Mouse (Mus musculus) embryonic facial prominence, embryonic 11.5 days (tissue): Measurements from ENCODE around the gene Pmf1. TPM values are rescaled to one million over a fixed set of nuclear protein-coding genes. Genes with fewer than 3 reads are reported as not detected.

Experiments
- ATAC-seq: fragments of 200-750 bp; cut with Nextera tagmentation; replicated peaks from 2 replicates; pipeline ENCODE4 v1.8.0; 2017; ENCODE audit warnings: low read depth; ENCODE audit not compliant: insufficient number of reproducible peaks, low FRiP score, low TSS enrichment
- DNase-seq: peaks from one replicate; pipeline ENCODE4 v3.0.0-alpha.2; 2015; ENCODE audit warnings: low spot score
- H3K27ac ChIP-seq: fragments of 300-500 bp; sonication (generic); replicated peaks from 2 replicates; pipeline ENCODE4 v1.5.1; 2014; ENCODE audit warnings: mild to moderate bottlenecking, low read depth, low read length, control low read depth
- H3K27me3 ChIP-seq: fragments of 300-500 bp; sonication (generic); 2 replicates; pipeline ENCODE4 v1.6.1; 2014; ENCODE audit warnings: mild to moderate bottlenecking, low read length, moderate library complexity, mixed read lengths; ENCODE audit not compliant: control insufficient read depth, insufficient read depth
- H3K36me3 ChIP-seq: fragments of 300-500 bp; sonication (generic); replicated peaks from 2 replicates; pipeline ENCODE4 v1.6.1; 2014; ENCODE audit warnings: low read depth, mild to moderate bottlenecking, low read length, moderate library complexity, mixed read lengths; ENCODE audit not compliant: control insufficient read depth, insufficient read depth
- H3K4me1 ChIP-seq: fragments of 300-500 bp; sonication (generic); 2 replicates; pipeline ENCODE4 v1.6.1; 2014; ENCODE audit warnings: low read length, mixed read lengths; ENCODE audit not compliant: control insufficient read depth, insufficient read depth
- H3K4me2 ChIP-seq: fragments of 300-500 bp; sonication (generic); 2 replicates; pipeline ENCODE4 v1.6.1; 2014; ENCODE audit warnings: low read depth, mild to moderate bottlenecking, control low read depth, low read length, moderate library complexity
- H3K4me3 ChIP-seq: fragments of 300-500 bp; sonication (generic); 2 replicates; pipeline ENCODE4 v1.5.1; 2014; ENCODE audit warnings: low read depth, low read length, control low read depth
- H3K9ac ChIP-seq: fragments of 300-500 bp; sonication (generic); replicated peaks from 2 replicates; pipeline ENCODE4 v1.6.1; 2014; ENCODE audit warnings: mild to moderate bottlenecking, control low read depth, low read length
- H3K9me3 ChIP-seq: fragments of 300-500 bp; sonication (generic); replicated peaks from 2 replicates; pipeline ENCODE4 v1.6.1; 2016; ENCODE audit warnings: mild to moderate bottlenecking, low read length, inconsistent platforms, mixed read lengths; ENCODE audit not compliant: control insufficient read depth
- WGBS: fragments of 180-500 bp; shearing (Covaris S2); extraction: QIAGEN DNeasy Blood & Tissue Kit; methylation state at CpG from one replicate; pipeline ENCODE4 v1.1.7; 2014; 5-methylcytosine and 5-hydroxymethylcytosine counted together
- microRNA-seq: library from miRNA; unstranded; fragments of <30 nt; microRNA quantifications from one replicate; pipeline ENCODE4, GENCODE M21; 2016; ENCODE audit warnings: borderline number of aligned reads
- polyA plus RNA-seq: library from polyadenylated mRNA; unstranded; fragments of >200 nt; fragmentation: Nextera tagmentation; extraction: Ambion mirVana; gene quantifications from 2 replicates; pipeline ENCODE4 v1.2.1, GENCODE M21; 2014

The Pmf1 gene
- polyA plus RNA-seq, 1 experiment from 2014 or later: 157 TPM

- ATAC-seq (no peak), DNase-seq (no peak)
- no peak overlapping the region for H3K4me3 ChIP-seq
- H3K9me3 ChIP-seq: no peaks in the 10 kb centered on the region
- no peak overlapping the region for H3K4me2 ChIP-seq
- WGBS: 92% methylated on average over 8 of the region's 8 CpGs
- no peak overlapping the region for H3K9ac ChIP-seq
- no peaks in the 10 kb centered on the region for H3K4me1 ChIP-seq
- H3K27me3 ChIP-seq: no peaks in the 10 kb centered on the region
- H3K27ac ChIP-seq: no peak overlapping the region
- H3K36me3 ChIP-seq: peaks cover 39% of the 10 kb centered on the region
These were observed 55.5 kb downstream of the Pmf1 start for GRCm38 (mm10) chr3:88354396-88355165.

- Histone ChIP-seq H3K27ac (no peak overlapping the region), H3K36me3 (peaks cover 30% of the 10 kb centered on the region), H3K9ac (no peak overlapping the region), H3K4me1 (no peaks in the 10 kb centered on the region), H3K9me3 (no peaks in the 10 kb centered on the region), H3K4me3 (no peak overlapping the region), H3K4me2 (no peak overlapping the region), H3K27me3 (no peaks in the 10 kb centered on the region)
- DNase-seq (no peak), ATAC-seq (no peak)
- WGBS: 94% methylated on average over 9 of the region's 9 CpGs
These were observed 57.2 kb downstream of the Pmf1 start for GRCm38 (mm10) chr3:88352907-88353306.

- no peaks in the 10 kb centered on the region for H3K4me1 ChIP-seq
- no peak overlapping the region for H3K9ac ChIP-seq
- no peak overlapping the region for H3K4me3 ChIP-seq
- no peak overlapping the region for H3K27ac ChIP-seq
- H3K27me3 ChIP-seq: no peaks in the 10 kb centered on the region
- WGBS: 92% methylated on average over 13 of the region's 13 CpGs
- no peaks in the 10 kb centered on the region for H3K9me3 ChIP-seq
- H3K4me2 ChIP-seq: no peak overlapping the region
- no peak for ATAC-seq
- DNase-seq: no peak
- H3K36me3 ChIP-seq: peaks cover 16% of the 10 kb centered on the region
These were observed 59.4 kb downstream of the Pmf1 start for GRCm38 (mm10) chr3:88350732-88351131.

Small RNA genes lying within 50 kb of the gene (microRNA-seq; reads per million reads assigned to microRNA genes)
- not detected for gene Mir7011

Other genes starting within 250 kb of the Pmf1 start
- 0.25 and 0.26 TPM in 2 replicates for gene Rhbg, start 155.6 kb downstream of the Pmf1 start, polyA plus RNA-seq
- 0.36 TPM in 1 of 2 replicates, not detected in the other for gene Gm38392, start 123.1 kb downstream of the Pmf1 start, polyA plus RNA-seq
- gene Tsacc, start 113.3 kb downstream of the Pmf1 start, polyA plus RNA-seq: 9.8 and 13.1 TPM in 2 replicates
- gene Cct3, start 113.2 kb downstream of the Pmf1 start, polyA plus RNA-seq: 784 and 788 TPM in 2 replicates
- 77.9 and 87.3 TPM in 2 replicates for gene Glmp, start 85.3 kb downstream of the Pmf1 start, polyA plus RNA-seq
- gene Tmem79, start 74.2 kb downstream of the Pmf1 start, polyA plus RNA-seq: 2.1 and 2.8 TPM in 2 replicates
- gene Smg5, start 74.1 kb downstream of the Pmf1 start, polyA plus RNA-seq: 33.3 and 39.3 TPM in 2 replicates
- 0.60 and 0.82 TPM in 2 replicates for gene Paqr6, start 45.7 kb downstream of the Pmf1 start, polyA plus RNA-seq
- gene Bglap3, start 37.6 kb downstream of the Pmf1 start, polyA plus RNA-seq: 0.32 TPM in 1 of 2 replicates, not detected in the other
- not detected in 2 replicates for gene Bglap2, start 31.6 kb downstream of the Pmf1 start, polyA plus RNA-seq
- gene Bglap, start 25.9 kb downstream of the Pmf1 start, polyA plus RNA-seq: 0.57 TPM in 1 of 2 replicates, not detected in the other
- gene Slc25a44, start 14.8 kb upstream of the Pmf1 start, polyA plus RNA-seq: 17.1 and 19.2 TPM in 2 replicates
- gene Sema4a, start 50.9 kb upstream of the Pmf1 start, polyA plus RNA-seq: 5.3 and 6.5 TPM in 2 replicates
- gene Lmna, start 99.6 kb upstream of the Pmf1 start, polyA plus RNA-seq: 28.7 and 30.5 TPM in 2 replicates
- 40.1 and 41.0 TPM in 2 replicates for gene Mex3a, start 122.1 kb upstream of the Pmf1 start, polyA plus RNA-seq
- 3.7 and 4.0 TPM in 2 replicates for gene Rab25, start 138.0 kb upstream of the Pmf1 start, polyA plus RNA-seq
- 77.4 and 82.0 TPM in 2 replicates for gene Lamtor2, start 142.7 kb upstream of the Pmf1 start, polyA plus RNA-seq
- 62.1 and 73.3 TPM in 2 replicates for gene Ubqln4, start 143.4 kb upstream of the Pmf1 start, polyA plus RNA-seq
- 184 and 201 TPM in 2 replicates for gene Ssr2, start 165.5 kb upstream of the Pmf1 start, polyA plus RNA-seq
- 82.2 and 89.3 TPM in 2 replicates for gene Arhgef2, start 195.6 kb upstream of the Pmf1 start, polyA plus RNA-seq
- not detected in 2 replicates for gene Rxfp4, start 242.8 kb upstream of the Pmf1 start, polyA plus RNA-seq